Mouse (Mus musculus): Measurements from ENCODE around the gene Atg10. TPM values are rescaled to one million over a fixed set of nuclear protein-coding genes. Genes with fewer than 3 reads are reported as not detected.

Gene Atg10
- polyA plus RNA-seq, 2 experiments, result 5.4 to 18.3 TPM

DNA sequence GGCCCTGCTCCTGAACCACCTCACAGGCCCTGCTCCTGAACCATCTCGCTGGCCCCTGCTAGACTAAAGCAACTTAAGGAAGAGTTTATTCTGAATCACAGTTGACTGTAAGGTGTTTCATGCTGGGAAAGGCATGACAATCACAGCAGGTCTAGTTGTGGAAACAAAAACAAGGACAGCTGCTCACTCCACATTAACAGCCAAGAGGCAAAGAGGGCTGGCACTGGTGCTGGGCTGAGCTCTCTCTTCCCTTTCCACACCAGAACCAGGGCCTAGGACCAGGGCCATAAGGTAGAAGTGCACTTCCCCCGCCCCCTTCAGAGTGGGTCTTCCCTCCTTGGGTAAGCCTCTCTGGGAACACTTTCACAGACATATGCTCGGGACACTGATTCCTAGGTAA, 48.4 kb downstream of the Atg10 start:
- H3K9me3 ChIP-seq (ENCODE audit: control insufficient read depth, low read length), result no peaks in the 10 kb centered on the region
- no peak for TF ChIP-seq POLR2A (IDR thresholded peaks at IDR 0.05; ENCODE audit: borderline replicate concordance, extremely low read depth, insufficient read depth, insufficient read length)
- H3K27ac ChIP-seq (replicated peaks; ENCODE audit: low read depth, low read length), result no peak overlapping the region
- no peak for ATAC-seq (ENCODE audit: low FRiP score, low read depth)
- H3K9ac ChIP-seq (ENCODE audit: low read depth, low read length, severe bottlenecking), result no peak overlapping the region
- no peak for DNase-seq (ENCODE audit: low spot score)
- WGBS, result 77% methylated on average over 3 of the region's 3 CpGs
- H3K4me2 ChIP-seq (replicated peaks; ENCODE audit: low read depth, low read length, severe bottlenecking), result no peak overlapping the region
- no peaks in the 10 kb centered on the region for H3K27me3 ChIP-seq (ENCODE audit: control insufficient read depth, insufficient read depth, low read length)
- H3K4me1 ChIP-seq (ENCODE audit: control insufficient read depth, insufficient read depth, low read length), result peaks cover 8% of the 10 kb centered on the region; the same call in 1 of the 2 replicates
- H3K4me3 ChIP-seq (replicated peaks; ENCODE audit: low read length), result no peak overlapping the region
- no peaks in the 10 kb centered on the region for H3K36me3 ChIP-seq (ENCODE audit: control insufficient read depth, insufficient read depth, low read length)

DNA sequence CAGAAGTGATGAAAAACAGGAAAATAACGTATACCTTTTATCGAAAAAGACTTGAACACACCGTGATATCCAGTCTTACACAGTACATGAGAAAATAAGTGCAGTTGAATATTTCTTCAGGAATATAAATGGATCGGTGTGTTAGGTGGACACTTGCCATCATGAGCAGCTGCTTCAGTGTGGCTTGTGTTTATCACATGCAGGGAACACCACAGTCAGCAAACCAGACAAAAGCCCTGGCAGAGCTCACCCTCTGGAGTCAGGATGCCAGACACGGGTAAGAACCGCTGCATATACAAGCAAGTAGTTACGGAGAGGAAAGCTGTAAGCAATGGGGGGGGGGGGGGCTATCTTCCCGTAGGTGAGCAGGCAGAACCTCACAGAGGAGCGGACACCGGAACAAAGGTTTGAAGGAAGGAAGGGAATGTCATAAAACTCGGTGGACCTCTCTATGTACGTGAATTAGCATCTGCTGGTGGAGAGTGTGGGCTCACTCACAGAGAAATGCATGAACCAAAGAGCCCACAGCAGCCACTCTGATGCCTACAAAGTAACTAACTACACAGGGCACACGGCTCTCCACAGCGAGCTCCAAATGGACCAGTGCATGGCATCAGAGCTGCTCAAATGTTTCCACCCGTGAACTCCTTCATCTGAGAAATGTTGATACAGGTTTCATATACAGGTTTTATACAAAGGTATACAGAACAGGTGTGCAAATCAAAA, 51.8 kb downstream of the Atg10 start:
- H3K36me3 ChIP-seq (ENCODE audit: control insufficient read depth, insufficient read depth, low read length), result no peaks in the 10 kb centered on the region
- 76% methylated on average over 15 of the region's 15 CpGs for WGBS
- no peak for ATAC-seq (ENCODE audit: low FRiP score, low read depth)
- H3K9ac ChIP-seq (ENCODE audit: low read depth, low read length, severe bottlenecking), result no peak overlapping the region
- no peak for DNase-seq (ENCODE audit: low spot score)
- TF ChIP-seq POLR2A (IDR thresholded peaks at IDR 0.05; ENCODE audit: borderline replicate concordance, extremely low read depth, insufficient read depth, insufficient read length), result no peak
- no peak overlapping the region for H3K4me2 ChIP-seq (replicated peaks; ENCODE audit: low read depth, low read length, severe bottlenecking)
- no peak overlapping the region for H3K27ac ChIP-seq (replicated peaks; ENCODE audit: low read depth, low read length)
- H3K9me3 ChIP-seq (ENCODE audit: control insufficient read depth, low read length), result no peaks in the 10 kb centered on the region
- H3K4me3 ChIP-seq (replicated peaks; ENCODE audit: low read length), result no peak overlapping the region
- H3K4me1 ChIP-seq (ENCODE audit: control insufficient read depth, insufficient read depth, low read length), result no peaks in the 10 kb centered on the region
- H3K27me3 ChIP-seq (ENCODE audit: control insufficient read depth, insufficient read depth, low read length), result no peaks in the 10 kb centered on the region

DNA sequence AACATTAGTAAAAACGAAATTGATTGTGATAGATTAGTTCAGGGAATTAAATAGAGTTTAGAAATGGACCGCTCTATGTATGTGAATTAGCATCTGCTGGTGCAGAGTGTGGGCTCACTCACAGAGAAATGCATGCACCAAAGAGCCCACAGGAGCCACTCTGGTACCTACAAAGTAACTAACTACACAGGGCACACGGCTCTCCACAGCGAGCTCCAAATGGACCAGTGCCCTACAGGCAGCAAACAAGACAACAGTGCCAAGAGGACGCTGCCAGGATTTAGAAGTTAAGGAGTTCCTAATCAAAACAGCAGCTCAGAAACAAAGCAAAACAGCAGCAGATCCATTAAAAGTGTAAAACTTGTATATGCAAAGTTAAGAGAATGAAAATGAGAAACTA, 52.6 kb downstream of the Atg10 start:
- ATAC-seq (ENCODE audit: low FRiP score, low read depth), result no peak
- H3K36me3 ChIP-seq (ENCODE audit: control insufficient read depth, insufficient read depth, low read length), result no peaks in the 10 kb centered on the region
- H3K4me3 ChIP-seq (replicated peaks; ENCODE audit: low read length), result no peak overlapping the region
- no peak overlapping the region for H3K27ac ChIP-seq (replicated peaks; ENCODE audit: low read depth, low read length)
- no peaks in the 10 kb centered on the region for H3K27me3 ChIP-seq (ENCODE audit: control insufficient read depth, insufficient read depth, low read length)
- H3K9ac ChIP-seq (ENCODE audit: low read depth, low read length, severe bottlenecking), result no peak overlapping the region
- no peak for DNase-seq (ENCODE audit: low spot score)
- no peak overlapping the region for H3K4me2 ChIP-seq (replicated peaks; ENCODE audit: low read depth, low read length, severe bottlenecking)
- no peak for TF ChIP-seq POLR2A (IDR thresholded peaks at IDR 0.05; ENCODE audit: borderline replicate concordance, extremely low read depth, insufficient read depth, insufficient read length)
- H3K9me3 ChIP-seq (ENCODE audit: control insufficient read depth, low read length), result no peaks in the 10 kb centered on the region
- H3K4me1 ChIP-seq (ENCODE audit: control insufficient read depth, insufficient read depth, low read length), result no peaks in the 10 kb centered on the region
- 75% methylated on average over 5 of the region's 5 CpGs for WGBS

DNA sequence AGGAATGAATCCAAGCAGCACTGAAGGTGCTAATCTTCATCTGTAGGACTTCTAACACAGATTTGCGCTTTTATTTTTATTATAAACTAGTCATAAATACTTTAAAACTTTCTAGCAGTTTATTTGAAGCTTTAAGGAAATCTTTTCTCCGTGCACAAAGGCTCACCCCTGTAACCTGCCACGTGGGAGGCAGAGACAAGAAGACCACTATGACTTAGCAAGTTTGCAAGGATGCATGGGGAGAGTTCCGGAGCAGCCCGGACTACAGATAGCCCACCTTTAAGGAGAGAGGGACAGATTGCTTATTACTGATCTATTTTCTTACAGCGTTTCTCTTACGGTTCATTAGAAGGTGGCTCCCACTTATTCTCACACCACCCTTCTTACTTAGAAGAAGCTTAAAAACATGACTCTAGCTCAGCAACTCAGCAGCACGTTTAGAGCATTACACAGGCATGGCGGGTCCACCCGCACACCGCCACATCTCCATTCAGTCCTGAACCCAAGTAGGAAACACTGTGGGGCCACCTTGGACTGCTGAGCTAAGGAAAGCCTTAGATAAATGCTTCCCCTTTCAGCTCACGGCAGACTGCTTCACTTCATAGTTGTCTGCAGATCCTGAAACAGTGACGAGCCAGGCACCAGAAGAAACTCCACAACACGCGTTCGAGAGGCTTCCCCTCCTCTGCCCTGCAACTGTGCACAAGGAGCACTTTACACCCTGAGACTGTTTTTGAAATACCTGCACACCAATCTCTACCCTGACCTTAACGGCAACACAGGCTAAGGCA, 54.0 kb downstream of the Atg10 start:
- ATAC-seq (ENCODE audit: low FRiP score, low read depth), result no peak

DNA sequence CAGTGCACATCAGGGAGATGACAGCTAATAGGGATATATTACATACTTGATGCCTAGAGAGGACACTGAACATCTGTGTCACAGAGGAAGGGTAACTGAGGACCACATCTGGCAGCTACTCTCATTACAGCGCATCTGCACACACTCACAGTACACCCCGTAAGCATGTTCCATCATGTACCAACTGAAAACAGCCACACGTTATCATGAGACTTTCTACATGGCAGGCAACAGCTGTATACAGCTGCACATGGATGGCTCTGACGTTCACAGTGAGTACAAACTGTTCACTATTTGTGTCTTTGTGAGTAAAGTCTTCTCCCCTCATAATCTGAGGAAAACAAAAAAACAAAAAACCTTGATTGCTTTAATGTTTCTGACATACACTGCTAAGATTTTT, 55.3 kb downstream of the Atg10 start:
- Histone ChIP-seq H3K27ac (replicated peaks; ENCODE audit: low read depth, low read length) (no peak overlapping the region), H3K9me3 (ENCODE audit: control insufficient read depth, low read length) (no peaks in the 10 kb centered on the region), H3K4me3 (replicated peaks; ENCODE audit: low read length) (no peak overlapping the region), H3K4me1 (ENCODE audit: control insufficient read depth, insufficient read depth, low read length) (peaks cover 16% of the 10 kb centered on the region), H3K36me3 (ENCODE audit: control insufficient read depth, insufficient read depth, low read length) (no peaks in the 10 kb centered on the region), H3K9ac (ENCODE audit: low read depth, low read length, severe bottlenecking) (no peak overlapping the region), H3K4me2 (replicated peaks; ENCODE audit: low read depth, low read length, severe bottlenecking) (no peak overlapping the region), H3K27me3 (ENCODE audit: control insufficient read depth, insufficient read depth, low read length) (no peaks in the 10 kb centered on the region)
- no peak for TF ChIP-seq POLR2A (IDR thresholded peaks at IDR 0.05; ENCODE audit: borderline replicate concordance, extremely low read depth, insufficient read depth, insufficient read length)
- ATAC-seq (ENCODE audit: low FRiP score, low read depth) (no peak), DNase-seq (ENCODE audit: low spot score) (no peak)
- WGBS, result 39% methylated on average over 4 of the region's 4 CpGs

More for the DNA sequence above, 54.0 kb downstream of the Atg10 start:
- Histone ChIP-seq H3K4me1 (ENCODE audit: control insufficient read depth, insufficient read depth, low read length) (peaks cover 8% of the 10 kb centered on the region), H3K4me3 (replicated peaks; ENCODE audit: low read length) (no peak overlapping the region), H3K27ac (replicated peaks; ENCODE audit: low read depth, low read length) (no peak overlapping the region), H3K36me3 (ENCODE audit: control insufficient read depth, insufficient read depth, low read length) (no peaks in the 10 kb centered on the region), H3K9me3 (ENCODE audit: control insufficient read depth, low read length) (no peaks in the 10 kb centered on the region), H3K27me3 (ENCODE audit: control insufficient read depth, insufficient read depth, low read length) (no peaks in the 10 kb centered on the region), H3K9ac (ENCODE audit: low read depth, low read length, severe bottlenecking) (no peak overlapping the region), H3K4me2 (replicated peaks; ENCODE audit: low read depth, low read length, severe bottlenecking) (no peak overlapping the region)
- TF ChIP-seq POLR2A (IDR thresholded peaks at IDR 0.05; ENCODE audit: borderline replicate concordance, extremely low read depth, insufficient read depth, insufficient read length), result no peak
- WGBS, result 75% methylated on average over 17 of the region's 17 CpGs
- DNase-seq (ENCODE audit: low spot score), result no peak

Measured in limb, embryonic 14.5 days (tissue).